ENCODE assay signal across 26 mouse cellular contexts in genomic region chr11:97373402-97373801, GRCm38 (mm10). TPM values are rescaled to one million over a fixed set of nuclear protein-coding genes. Genes with fewer than 3 reads are reported as not detected.
DNase-seq lines count a peak whose midpoint lies in the region; ATAC-seq lines count a peak whose summit lies in the region.
"Had no signal": no experiment of that assay in that cellular context is flagged by ENCODE, and none has a peak within 500 bp of the region (broad histone marks: within the 10 kb centered on the region; RNA-seq: fewer than 3 reads in every experiment).

No protein-coding gene starts in this region.

- 0 out of 2 replicates have a peak overlapping the region, but pooled peaks have one; percentile 19 for H3K27ac ChIP-seq in embryonic facial prominence, embryonic 15.5 days (replicated peaks)
- no peak overlapping the region for H3K27ac ChIP-seq in embryonic facial prominence, embryonic 10.5 days (replicated peaks)
- 0 out of 2 replicates have a peak overlapping the region, but pooled peaks have one; percentile 22 for H3K27ac ChIP-seq in limb, embryonic 15.5 days
- H3K27ac ChIP-seq in limb, embryonic 10.5 days = no peak overlapping the region
- H3K27ac ChIP-seq: heart, adult 2 months; heart, embryonic 10.5 days; heart, embryonic 13.5 days; hindbrain, embryonic 10.5 days; hindbrain, embryonic 13.5 days; intestine, embryonic 15.5 days had no signal

- no peak overlapping the region for H3K9ac ChIP-seq in embryonic facial prominence, embryonic 15.5 days
- no peak overlapping the region for H3K9ac ChIP-seq in limb, embryonic 15.5 days
- H3K9ac ChIP-seq: forebrain, postnatal 0 days; hindbrain, embryonic 13.5 days; intestine, embryonic 15.5 days had no signal

- H3K4me2 ChIP-seq in embryonic facial prominence, embryonic 15.5 days (replicated peaks) = no peak overlapping the region
- no peak overlapping the region for H3K4me2 ChIP-seq in limb, embryonic 15.5 days
- H3K4me2 ChIP-seq: heart, embryonic 13.5 days; hindbrain, embryonic 13.5 days; intestine, embryonic 15.5 days had no signal

- intact Hi-C loops in gastrocnemius, postnatal 36 days (cut with DNase I) = no loop called here

- DNase-seq in embryonic facial prominence, embryonic 10.5 days (ENCODE audit: low spot score) = no peak
- DNase-seq in gastrocnemius, adult 8-10 months (ENCODE audit: low spot score in 2 of 2) = peak; percentile 15 to 29
- no peak for DNase-seq in gastrocnemius, postnatal 36 days
- no peak for DNase-seq in limb, embryonic 10.5 days (ENCODE audit: low spot score)
- DNase-seq: adrenal gland, adult 8-10 months; adrenal gland, postnatal 25 days; cerebellum, adult 11-12 months; cerebellum, adult 8-10 months; cerebellum, postnatal 10 days; cerebellum, postnatal 36 days; embryo, embryonic 11 days; forebrain, postnatal 0 days; heart, adult 2 months; heart, postnatal 36 days; kidney, adult 11 months had no signal

- H3K4me3 ChIP-seq in embryonic facial prominence, embryonic 15.5 days (replicated peaks) = no peak overlapping the region
- no peak overlapping the region for H3K4me3 ChIP-seq in embryonic facial prominence, embryonic 10.5 days
- no peak overlapping the region for H3K4me3 ChIP-seq in limb, embryonic 15.5 days
- H3K4me3 ChIP-seq in limb, embryonic 10.5 days = no peak overlapping the region
- H3K4me3 ChIP-seq: heart, adult 2 months; heart, embryonic 10.5 days; heart, embryonic 13.5 days; hindbrain, embryonic 10.5 days; hindbrain, embryonic 13.5 days; intestine, embryonic 15.5 days had no signal

- H3K36me3 ChIP-seq in embryonic facial prominence, embryonic 15.5 days = peaks cover 38% of the 10 kb centered on the region
- peaks cover 61% of the 10 kb centered on the region for H3K36me3 ChIP-seq in embryonic facial prominence, embryonic 10.5 days (replicated peaks)
- H3K36me3 ChIP-seq in limb, embryonic 15.5 days = peaks cover 35% of the 10 kb centered on the region
- peaks cover 55% of the 10 kb centered on the region for H3K36me3 ChIP-seq in limb, embryonic 10.5 days
- H3K36me3 ChIP-seq: intestine, embryonic 15.5 days had no signal

- H3K9me3 ChIP-seq in embryonic facial prominence, embryonic 15.5 days (replicated peaks) = no peaks in the 10 kb centered on the region
- no peaks in the 10 kb centered on the region for H3K9me3 ChIP-seq in embryonic facial prominence, embryonic 10.5 days
- no peaks in the 10 kb centered on the region for H3K9me3 ChIP-seq in limb, embryonic 15.5 days
- no peaks in the 10 kb centered on the region for H3K9me3 ChIP-seq in limb, embryonic 10.5 days (replicated peaks)
- H3K9me3 ChIP-seq: heart, embryonic 10.5 days; heart, embryonic 13.5 days; hindbrain, embryonic 10.5 days; hindbrain, embryonic 13.5 days; intestine, embryonic 15.5 days had no signal

- H3K27me3 ChIP-seq in embryonic facial prominence, embryonic 15.5 days = no peaks in the 10 kb centered on the region
- H3K27me3 ChIP-seq in embryonic facial prominence, embryonic 10.5 days (replicated peaks; ENCODE audit: low read depth, poor library complexity, severe bottlenecking) = no peaks in the 10 kb centered on the region
- no peaks in the 10 kb centered on the region for H3K27me3 ChIP-seq in limb, embryonic 15.5 days
- H3K27me3 ChIP-seq in limb, embryonic 10.5 days (ENCODE audit: low read depth, poor library complexity, severe bottlenecking) = no peaks in the 10 kb centered on the region
- H3K27me3 ChIP-seq: heart, embryonic 13.5 days; hindbrain, embryonic 13.5 days; intestine, embryonic 15.5 days had no signal

- H3K4me1 ChIP-seq in embryonic facial prominence, embryonic 15.5 days = peaks cover 22% of the 10 kb centered on the region
- no peaks in the 10 kb centered on the region for H3K4me1 ChIP-seq in embryonic facial prominence, embryonic 10.5 days
- peaks cover 18% of the 10 kb centered on the region for H3K4me1 ChIP-seq in limb, embryonic 15.5 days
- no peaks in the 10 kb centered on the region for H3K4me1 ChIP-seq in limb, embryonic 10.5 days

- no peak for ATAC-seq in embryonic facial prominence, embryonic 15.5 days (ENCODE audit: insufficient number of reproducible peaks, low FRiP score, low TSS enrichment, low read depth)
- no peak for ATAC-seq in limb, embryonic 15.5 days (ENCODE audit: insufficient number of reproducible peaks, low FRiP score, low TSS enrichment, low read depth)
- ATAC-seq: activated CD4-positive, CD25-positive, alpha-beta regulatory T cell, adult 4 months; forebrain, embryonic 14.5 days; forebrain, postnatal 0 days; hindbrain, embryonic 16.5 days; intestine, embryonic 15.5 days had no signal

- WGBS in embryonic facial prominence, embryonic 15.5 days = 73% methylated on average over 2 of the region's 2 CpGs
- 91% methylated on average over 2 of the region's 2 CpGs for WGBS in embryonic facial prominence, embryonic 10.5 days
- WGBS in limb, embryonic 15.5 days = 57% methylated on average over 2 of the region's 2 CpGs
- WGBS in limb, embryonic 10.5 days = 84% methylated on average over 2 of the region's 2 CpGs

RNA-seq across cellular contexts. Expression of gene Socs7, which starts 11.1 kb away (rescaled TPM):
- 4.8 TPM in 2 replicates for polyA plus RNA-seq in embryonic facial prominence, embryonic 15.5 days (2015; fragmentation: Nextera tagmentation; extraction: Ambion mirVana)
- polyA plus RNA-seq in embryonic facial prominence, embryonic 10.5 days (2016; fragmentation: Nextera tagmentation; extraction: Ambion mirVana) = 3.3 TPM in 2 replicates
- total RNA-seq in gastrocnemius, adult 8-10 months (2022) = 10 to 100 TPM; 48.4 to 53.5 (median 51.7) TPM
- 10 to 100 TPM; 42.0 to 43.4 TPM for total RNA-seq in gastrocnemius, postnatal 36 days (2021)
- 3.4 and 4.4 TPM in 2 replicates for polyA plus RNA-seq in limb, embryonic 15.5 days (2015; fragmentation: Nextera tagmentation; extraction: Ambion mirVana)
- 3.5 and 4.4 TPM in 2 replicates for polyA plus RNA-seq in limb, embryonic 10.5 days (2016; fragmentation: Nextera tagmentation; extraction: Ambion mirVana)

RNA-seq across cellular contexts. Expression of gene Gpr179, which starts 21.5 kb away (rescaled TPM):
- polyA plus RNA-seq in embryonic facial prominence, embryonic 15.5 days (2015; fragmentation: Nextera tagmentation; extraction: Ambion mirVana) = 0.05 and 0.18 TPM in 2 replicates
- polyA plus RNA-seq in embryonic facial prominence, embryonic 10.5 days (2016; fragmentation: Nextera tagmentation; extraction: Ambion mirVana) = 0.05 and 0.07 TPM in 2 replicates
- total RNA-seq in gastrocnemius, adult 8-10 months (2022) = under 1 TPM in 1 of 4 experiments, not detected in 3; 0.05 TPM
- under 1 TPM in 1 of 2 experiments, not detected in 1; 0.03 TPM for total RNA-seq in gastrocnemius, postnatal 36 days (2021)
- polyA plus RNA-seq in limb, embryonic 15.5 days (2015; fragmentation: Nextera tagmentation; extraction: Ambion mirVana) = 0.09 and 0.10 TPM in 2 replicates
- polyA plus RNA-seq in limb, embryonic 10.5 days (2016; fragmentation: Nextera tagmentation; extraction: Ambion mirVana) = 0.10 and 0.11 TPM in 2 replicates
- polyA plus RNA-seq: heart, adult 2 months; heart, postnatal 0 days had no signal

RNA-seq across cellular contexts. Expression of gene Arhgap23, which starts 41.9 kb away (rescaled TPM):
- 9.6 and 10.4 TPM in 2 replicates for polyA plus RNA-seq in embryonic facial prominence, embryonic 15.5 days (2015; fragmentation: Nextera tagmentation; extraction: Ambion mirVana)
- polyA plus RNA-seq in embryonic facial prominence, embryonic 10.5 days (2016; fragmentation: Nextera tagmentation; extraction: Ambion mirVana) = 2.4 TPM in 2 replicates
- total RNA-seq in gastrocnemius, adult 8-10 months (2022) = 1 to 10 TPM; 3.4 to 5.2 (median 4.5) TPM
- 1 to 10 TPM; 5.4 to 6.6 TPM for total RNA-seq in gastrocnemius, postnatal 36 days (2021)
- 7.8 and 8.4 TPM in 2 replicates for polyA plus RNA-seq in limb, embryonic 15.5 days (2015; fragmentation: Nextera tagmentation; extraction: Ambion mirVana)
- polyA plus RNA-seq in limb, embryonic 10.5 days (2016; fragmentation: Nextera tagmentation; extraction: Ambion mirVana) = 3.5 and 3.9 TPM in 2 replicates
- polyA plus RNA-seq: activated CD4-positive, CD25-positive, alpha-beta regulatory T cell, adult 4 months had no signal

RNA-seq across cellular contexts. Expression of gene Mrpl45, which starts 57.9 kb away (rescaled TPM):
- 36.8 and 43.6 TPM in 2 replicates for polyA plus RNA-seq in embryonic facial prominence, embryonic 15.5 days (2015; fragmentation: Nextera tagmentation; extraction: Ambion mirVana)
- polyA plus RNA-seq in embryonic facial prominence, embryonic 10.5 days (2016; fragmentation: Nextera tagmentation; extraction: Ambion mirVana) = 65.7 and 67.0 TPM in 2 replicates
- total RNA-seq in gastrocnemius, adult 8-10 months (2022) = 10 to 100 TPM; 31.8 to 39.5 (median 36.0) TPM
- 10 to 100 TPM; 33.5 to 37.9 TPM for total RNA-seq in gastrocnemius, postnatal 36 days (2021)
- 37.6 and 41.4 TPM in 2 replicates for polyA plus RNA-seq in limb, embryonic 15.5 days (2015; fragmentation: Nextera tagmentation; extraction: Ambion mirVana)
- polyA plus RNA-seq in limb, embryonic 10.5 days (2016; fragmentation: Nextera tagmentation; extraction: Ambion mirVana) = 64.9 and 66.1 TPM in 2 replicates

Comparison
In these comparisons a context has a peak if more than half of its experiments do, and no peak if none do; other contexts are left out.
1. H3K27ac ChIP-seq: peak in embryonic facial prominence, embryonic 15.5 days (single experiment) and limb, embryonic 15.5 days (single experiment); none in embryonic facial prominence, embryonic 10.5 days (single experiment) and limb, embryonic 10.5 days (single experiment).
2. DNase-seq: peak in gastrocnemius, adult 8-10 months (2 of 2); none in embryonic facial prominence, embryonic 10.5 days (single experiment), gastrocnemius, postnatal 36 days (0 of 2) and limb, embryonic 10.5 days (single experiment).